Mouse (Mus musculus) adrenal gland, adult 18-20 months (tissue): ENCODE measurements around the gene Dpysl5. TPM values are rescaled to one million over a fixed set of nuclear protein-coding genes. Genes with fewer than 3 reads are reported as not detected.

Source experiments
- DNase-seq, 2 experiments: peaks; one replicate each; pipeline ENCODE4 v3.0.0; 2021 to 2022; ENCODE audit warnings: low spot score in 2 of 2
- total RNA-seq, 2 experiments: library from RNA; stranded (reverse); gene quantifications; 1 replicate in 1 of 2; 2 replicates in 1 of 2; pipeline ENCODE4 v1.2.3; 2021

The Dpysl5 gene
- total RNA-seq, 2 experiments from 2014 or later: 1.7 to 1.8 TPM

DNA sequence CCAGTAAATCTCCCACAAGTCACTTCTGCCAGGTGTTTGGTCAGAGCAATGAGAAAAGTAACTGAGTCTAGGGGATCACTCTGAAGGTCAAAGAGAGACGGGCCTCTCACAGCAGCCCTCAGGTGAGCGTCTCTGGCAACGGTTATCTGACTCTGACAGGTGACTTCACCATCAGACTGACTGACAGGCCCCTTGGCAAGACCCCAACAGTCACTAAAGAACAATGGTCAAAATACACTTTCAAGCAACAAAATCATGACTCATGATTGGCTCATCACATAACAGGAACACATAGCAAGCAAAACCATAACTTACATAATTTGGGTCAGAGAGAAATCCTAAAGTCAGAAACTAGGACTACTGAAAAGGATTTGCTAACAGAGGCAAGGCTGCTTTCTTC is 9.5 kb upstream of the Dpysl5 start:
- no peak for DNase-seq

DNA sequence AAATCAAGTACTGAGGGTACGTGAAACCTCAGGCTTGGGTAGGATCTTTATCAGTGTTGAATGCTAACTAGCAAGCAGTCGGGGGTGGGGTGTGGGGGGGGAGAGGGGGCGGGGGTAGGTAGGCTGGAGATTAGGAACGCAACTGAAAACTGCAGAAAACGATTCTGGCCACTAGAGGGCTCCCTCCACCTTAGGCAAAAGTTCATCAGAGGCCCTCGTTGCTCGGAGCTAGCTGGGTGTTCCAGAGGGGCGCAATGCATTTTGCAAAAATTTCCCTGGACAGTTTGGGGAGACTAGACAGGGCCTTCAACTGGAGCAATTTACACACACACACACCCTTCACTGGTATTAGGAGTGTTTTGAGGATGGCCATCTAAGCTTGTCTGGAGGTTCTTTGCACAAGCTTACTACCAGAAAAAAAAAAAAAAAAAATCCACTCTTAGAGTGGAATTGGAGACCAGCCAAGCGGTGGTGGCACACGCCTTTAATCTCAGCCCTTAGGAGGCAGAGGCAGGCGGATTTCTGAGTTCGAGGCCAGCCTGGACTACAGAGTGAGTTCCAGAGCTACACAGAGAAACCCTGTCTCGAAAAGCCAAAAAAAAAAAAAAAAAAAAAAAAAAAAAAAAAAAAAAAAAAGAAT is 1.5 kb upstream of the Dpysl5 start:
- peak; percentile 65 to 69 for DNase-seq

DNA sequence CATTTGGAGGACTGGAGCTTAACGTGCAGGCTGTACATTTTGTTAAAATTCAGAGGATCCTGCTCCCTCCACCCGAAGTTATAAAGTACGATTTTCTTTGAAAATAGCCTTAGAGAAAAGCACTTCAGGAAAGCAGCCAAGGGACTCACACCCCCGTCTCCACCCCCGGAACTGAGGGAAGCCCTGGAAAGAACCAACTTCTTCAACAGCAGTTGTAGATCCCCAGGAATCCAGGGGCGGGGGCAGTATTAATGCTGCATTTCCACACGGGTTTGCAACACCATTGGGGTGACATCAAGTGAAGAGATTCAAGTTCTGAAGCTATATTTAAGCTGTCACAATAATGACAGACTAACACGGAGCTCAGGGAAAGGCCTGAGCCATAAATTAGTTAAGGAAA is 878 bp upstream of the Dpysl5 start:
- no peak for DNase-seq

DNA sequence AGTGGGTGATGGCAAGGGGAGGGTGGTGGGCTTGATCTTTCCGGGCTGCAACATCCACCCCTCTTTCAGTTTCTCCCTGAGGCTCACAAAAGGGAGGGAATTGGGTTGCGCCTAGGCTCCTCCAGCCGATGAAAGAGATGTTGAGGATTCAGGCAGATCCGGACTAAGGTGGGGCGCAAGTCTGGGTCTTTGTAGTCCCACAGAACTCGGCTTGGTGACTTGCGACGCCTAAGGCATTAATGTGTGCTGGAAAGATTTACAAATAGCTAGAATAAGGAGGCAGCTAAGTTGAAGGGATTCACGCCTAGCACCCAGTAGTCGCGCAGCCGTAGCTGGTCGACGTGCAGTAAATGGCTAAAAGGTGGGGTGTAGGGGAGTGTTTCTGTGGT is 632 bp downstream of the Dpysl5 start:
- DNase-seq: no peak

DNA sequence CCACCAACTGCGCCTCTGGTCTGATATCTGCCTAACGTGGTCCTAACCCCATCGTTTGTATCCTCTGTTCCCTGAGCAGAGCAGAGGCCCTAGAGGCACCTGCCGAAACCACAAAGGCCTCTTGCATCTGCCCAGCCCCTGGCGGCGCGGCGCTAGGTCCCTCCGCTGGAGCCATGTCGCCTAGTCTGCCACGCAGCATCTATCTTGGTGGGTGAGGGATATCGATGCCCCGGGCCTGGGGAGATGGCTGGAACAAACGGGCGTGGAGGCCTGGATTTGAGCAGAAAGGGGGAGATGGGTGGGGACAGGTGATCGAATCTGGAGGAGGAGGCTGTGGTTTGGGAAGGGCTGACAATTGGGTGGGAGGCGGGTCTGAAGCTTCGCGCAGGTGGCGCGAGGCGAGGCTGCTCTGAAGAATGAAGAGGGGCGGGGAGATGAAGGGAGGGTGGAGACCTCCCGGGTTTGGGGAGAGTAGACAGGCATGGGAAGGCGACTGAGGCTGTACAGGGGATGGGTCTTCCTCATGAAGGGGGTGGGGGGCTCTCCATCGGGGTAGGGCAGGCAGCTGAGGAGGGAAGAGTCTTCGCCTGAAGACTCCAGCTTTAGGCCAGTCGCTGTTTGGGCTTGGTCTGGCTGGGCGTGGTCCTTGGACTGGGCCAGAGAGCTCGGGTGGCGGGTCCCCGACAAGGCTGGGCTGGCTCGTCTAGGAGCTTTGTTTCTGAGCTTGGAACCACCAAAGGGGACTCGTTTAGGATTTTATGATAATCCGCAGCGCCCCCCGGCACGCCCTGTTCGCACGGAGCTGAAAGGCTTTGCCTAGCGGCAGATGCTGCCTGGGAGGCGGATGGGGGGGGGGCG is 1.3 kb downstream of the Dpysl5 start:
- no peak for DNase-seq

DNA sequence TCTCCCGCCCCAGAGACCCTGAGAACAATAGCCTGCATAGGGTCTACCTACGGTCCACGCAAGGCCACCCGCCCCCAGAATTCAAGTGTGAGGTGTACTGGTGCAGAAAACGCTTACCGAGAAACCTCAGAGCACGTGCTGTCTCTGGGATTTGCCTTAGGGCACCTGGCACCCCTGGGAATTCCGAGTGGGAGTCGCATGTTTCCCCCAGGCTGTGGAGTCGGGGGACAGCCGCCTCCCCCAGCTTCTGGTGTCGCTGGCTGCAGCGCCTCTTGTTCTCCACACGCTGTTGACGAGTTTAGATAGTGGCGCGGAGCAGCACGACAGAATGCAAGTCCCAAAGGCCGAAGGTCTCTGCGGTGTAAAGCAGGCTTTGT is 1.9 kb downstream of the Dpysl5 start:
- DNase-seq: no peak

DNA sequence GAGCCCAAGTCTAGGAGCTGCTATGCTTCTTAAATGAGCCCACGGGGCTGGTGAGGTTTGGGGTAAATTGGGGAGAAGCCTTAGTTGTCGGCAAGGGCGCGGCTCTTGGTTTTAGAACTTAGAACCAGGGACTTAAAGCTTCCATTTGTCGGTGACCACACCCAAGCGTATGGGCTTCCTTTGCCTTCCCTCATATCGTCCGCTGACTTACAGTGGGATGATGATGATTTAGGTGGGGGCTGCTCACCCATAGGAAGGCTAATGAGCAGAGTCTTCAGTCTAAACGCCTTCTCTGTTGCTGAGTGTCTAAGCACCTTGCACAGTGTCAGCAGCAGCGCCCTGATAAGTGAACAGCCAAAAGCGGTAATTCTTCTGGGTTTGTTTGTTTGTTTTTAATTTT is 2.3 kb downstream of the Dpysl5 start:
- no peak for DNase-seq

DNA sequence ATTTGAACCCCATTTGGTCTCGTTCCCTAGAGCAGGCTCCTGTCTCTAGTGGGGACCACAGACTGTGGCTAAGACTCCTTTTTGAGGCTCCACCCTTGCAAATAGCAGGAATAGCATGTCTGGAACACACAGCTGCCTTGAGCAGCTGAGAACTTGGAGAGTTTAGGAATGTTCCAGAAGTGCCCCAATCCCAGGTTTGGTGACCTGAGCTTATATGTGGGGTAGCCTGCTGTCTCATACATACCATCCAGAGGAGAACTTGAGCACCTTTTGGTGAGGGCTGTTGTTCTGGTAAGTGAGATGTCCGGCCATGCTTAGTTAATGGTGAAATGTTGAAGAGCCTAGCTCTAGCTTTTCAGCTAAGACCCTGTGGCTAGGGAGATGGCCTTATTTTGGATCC is 4.9 kb downstream of the Dpysl5 start:
- DNase-seq: no peak

DNA sequence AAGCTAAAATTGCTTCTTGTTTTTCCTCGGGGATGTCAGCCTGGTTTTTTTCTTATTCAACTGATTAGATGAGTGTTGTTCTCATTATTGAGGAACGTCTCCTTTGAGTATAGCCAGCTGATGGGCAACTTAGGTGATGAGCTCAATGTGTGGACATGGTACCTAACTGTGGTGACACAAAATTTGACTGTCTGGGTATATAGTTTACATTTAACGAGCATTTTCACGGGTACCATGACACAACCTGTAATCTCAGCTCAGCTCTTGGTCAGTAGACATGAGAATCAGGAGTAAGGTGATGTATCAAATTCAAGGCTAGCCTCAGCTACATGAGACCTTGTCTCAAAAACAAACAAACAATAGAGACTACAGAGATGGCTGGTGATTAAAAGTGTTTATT is 6.1 kb downstream of the Dpysl5 start:
- no peak for DNase-seq

DNA sequence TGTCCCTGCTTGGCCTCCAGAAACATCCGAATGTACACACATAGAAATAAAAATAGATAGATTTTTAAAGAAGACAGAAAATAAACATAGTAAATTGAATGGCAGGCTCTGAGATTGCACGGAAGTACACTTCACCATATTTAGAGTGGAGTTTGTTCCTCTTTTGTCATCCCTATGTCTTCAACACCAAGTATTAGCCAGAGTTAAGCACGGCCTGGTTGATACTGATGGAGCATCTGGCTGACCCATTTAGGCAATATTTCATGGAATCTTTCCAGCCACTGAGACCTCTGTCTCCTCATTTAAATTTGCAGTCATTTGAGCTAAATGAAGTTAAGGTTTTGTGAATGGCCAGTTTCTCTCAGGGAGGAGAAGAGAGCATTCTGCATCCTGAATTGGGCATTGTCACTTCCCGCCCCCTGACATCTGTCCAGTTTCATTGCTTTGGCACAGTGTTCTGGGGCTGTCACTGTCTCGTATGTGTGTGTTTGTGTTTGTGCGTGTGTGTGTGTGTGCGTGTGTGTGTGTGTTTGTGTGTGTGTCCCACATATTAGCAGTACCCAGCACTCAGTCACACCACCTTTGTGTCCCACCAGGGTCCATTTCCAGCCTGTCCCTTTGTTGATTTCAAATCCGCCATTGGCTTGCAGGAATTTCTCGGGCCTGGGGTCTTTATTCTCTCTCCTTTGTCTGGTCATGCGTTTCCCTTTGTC is 6.8 kb downstream of the Dpysl5 start:
- DNase-seq: no peak

DNA sequence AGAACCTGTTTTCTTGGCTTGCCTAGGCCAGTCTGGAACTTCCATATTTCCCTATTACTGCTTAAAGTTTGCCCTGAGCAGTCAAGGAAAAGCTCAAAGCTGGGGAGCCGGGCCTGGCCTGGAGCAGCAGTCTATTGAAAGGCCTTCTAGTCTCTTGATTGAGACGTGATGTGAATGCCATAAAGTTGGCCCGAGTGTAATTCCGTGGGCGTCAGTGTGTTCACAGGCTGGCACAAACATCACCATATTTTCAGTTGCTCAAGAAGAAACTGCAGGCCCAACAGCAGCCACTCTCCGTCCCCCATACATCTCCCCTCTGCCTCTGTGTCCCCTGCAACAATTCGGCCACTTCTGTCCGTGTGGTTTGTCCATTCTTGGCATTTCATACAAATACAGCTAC is 10.6 kb downstream of the Dpysl5 start:
- DNase-seq: no peak

DNA sequence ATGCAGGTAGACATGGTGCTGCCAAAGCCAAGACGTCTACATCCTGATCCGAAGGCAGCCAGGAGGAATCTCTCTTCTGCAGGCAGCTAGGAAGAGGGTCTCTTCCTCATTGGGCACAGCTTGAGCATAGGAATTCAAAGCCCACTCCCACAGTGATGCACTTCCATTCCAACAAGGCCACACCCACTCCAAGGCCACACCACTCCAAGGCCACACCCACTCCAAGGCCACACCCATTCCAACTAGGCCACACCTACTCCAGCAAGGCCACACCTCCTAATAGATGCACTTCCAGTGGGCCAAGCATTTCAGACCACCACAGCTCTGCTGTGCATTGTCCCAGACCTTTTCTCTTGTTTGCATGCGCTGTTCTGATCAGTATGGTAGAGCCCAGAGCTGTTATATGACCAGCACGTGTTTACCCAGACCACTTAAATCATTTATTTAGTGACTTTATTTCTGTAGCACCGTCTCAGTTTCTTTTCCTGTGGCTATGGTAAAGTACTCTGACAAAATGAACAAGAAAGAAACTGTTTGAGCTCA is 14.9 kb downstream of the Dpysl5 start:
- DNase-seq: no peak

DNA sequence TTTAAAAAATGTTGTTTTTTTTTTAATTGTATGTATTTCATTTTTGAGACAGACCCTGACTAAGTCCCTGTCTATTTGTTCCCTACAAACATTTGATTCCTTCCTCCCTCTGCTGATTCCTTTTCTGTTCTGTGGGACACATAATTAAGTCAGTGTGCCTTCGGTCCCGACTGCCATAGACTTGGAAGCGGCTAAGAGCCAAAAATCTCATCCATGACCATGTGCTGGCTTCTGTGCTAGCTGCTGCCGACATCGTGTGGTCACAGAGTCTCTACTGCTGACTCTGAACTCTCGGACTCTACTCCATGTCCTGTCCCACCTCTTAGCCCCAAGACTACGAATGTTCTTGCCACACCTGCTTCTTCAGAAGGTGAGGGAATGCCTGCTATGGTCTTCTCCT is 21.1 kb downstream of the Dpysl5 start:
- no peak for DNase-seq

DNA sequence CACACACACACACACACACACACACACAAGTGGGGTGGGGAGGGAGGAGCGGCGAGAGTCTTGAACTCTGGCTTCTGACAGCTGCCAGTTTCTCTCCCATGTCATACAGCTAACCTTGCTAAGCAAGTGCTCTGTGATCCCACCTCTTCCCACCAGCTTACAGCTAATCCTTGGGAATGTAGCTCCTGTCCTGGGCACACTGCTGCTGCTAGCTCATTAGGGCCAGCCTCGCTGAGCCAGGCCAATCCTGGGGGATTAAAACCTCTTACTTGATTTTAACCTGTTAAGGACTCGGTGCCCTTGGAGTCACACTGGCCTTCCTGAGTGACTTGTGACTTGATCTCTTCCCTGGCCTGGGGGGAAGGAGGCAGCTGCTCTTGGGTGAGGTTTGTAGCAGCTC is 23.3 kb downstream of the Dpysl5 start:
- no peak for DNase-seq

DNA sequence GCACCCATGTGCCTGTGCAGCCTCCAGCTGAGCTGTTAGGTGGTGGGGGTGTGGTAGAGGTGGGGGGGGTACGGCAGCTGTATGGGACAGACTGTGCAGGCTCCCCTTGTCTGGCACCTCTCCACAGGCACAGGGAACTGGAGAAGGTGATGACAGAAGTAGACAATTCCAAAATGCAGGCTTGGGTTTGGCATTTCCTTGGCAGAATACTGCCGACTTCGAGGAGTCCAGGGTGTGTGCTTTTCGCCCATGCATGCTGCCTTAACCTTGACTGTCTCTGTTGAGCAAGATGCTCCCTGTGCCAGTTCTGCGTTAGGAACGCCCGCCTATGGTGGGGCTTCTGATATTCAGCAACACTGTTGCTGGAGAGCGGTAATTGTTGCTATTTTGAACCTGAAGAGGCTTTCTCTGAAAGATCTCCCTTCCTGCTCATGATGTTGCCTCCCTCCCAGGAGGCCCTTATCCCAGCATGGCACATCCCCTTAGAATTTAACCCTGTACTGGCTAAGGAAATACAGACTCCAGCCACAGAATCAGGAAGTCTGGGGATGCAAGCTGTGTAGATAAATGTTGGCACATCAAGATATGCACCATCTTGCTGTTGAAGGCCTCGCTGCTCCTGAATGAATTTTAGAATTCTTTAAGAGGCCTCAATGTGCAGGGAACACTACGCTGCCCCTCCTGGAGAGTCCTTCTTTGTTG is 26.9 kb downstream of the Dpysl5 start:
- no peak for DNase-seq

DNA sequence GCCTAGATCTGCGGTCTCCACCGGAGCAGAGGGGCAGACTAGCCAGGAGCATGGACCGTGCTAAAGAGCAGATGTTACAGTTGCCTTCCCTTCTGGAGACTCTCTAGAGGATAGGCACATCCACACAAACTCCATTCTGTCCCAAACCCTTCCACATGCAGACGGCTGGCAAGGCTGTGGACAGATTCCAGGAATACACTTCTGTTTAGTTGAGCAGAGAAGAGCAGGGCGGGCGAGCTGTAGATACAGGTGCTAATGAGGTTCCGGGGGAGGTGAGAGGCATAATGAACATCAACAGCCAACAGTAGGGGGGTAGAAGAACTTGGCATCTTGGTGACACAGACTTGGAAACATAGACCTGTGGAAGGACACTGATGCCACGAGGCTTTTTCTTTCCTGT is 28.2 kb downstream of the Dpysl5 start:
- no peak for DNase-seq

DNA sequence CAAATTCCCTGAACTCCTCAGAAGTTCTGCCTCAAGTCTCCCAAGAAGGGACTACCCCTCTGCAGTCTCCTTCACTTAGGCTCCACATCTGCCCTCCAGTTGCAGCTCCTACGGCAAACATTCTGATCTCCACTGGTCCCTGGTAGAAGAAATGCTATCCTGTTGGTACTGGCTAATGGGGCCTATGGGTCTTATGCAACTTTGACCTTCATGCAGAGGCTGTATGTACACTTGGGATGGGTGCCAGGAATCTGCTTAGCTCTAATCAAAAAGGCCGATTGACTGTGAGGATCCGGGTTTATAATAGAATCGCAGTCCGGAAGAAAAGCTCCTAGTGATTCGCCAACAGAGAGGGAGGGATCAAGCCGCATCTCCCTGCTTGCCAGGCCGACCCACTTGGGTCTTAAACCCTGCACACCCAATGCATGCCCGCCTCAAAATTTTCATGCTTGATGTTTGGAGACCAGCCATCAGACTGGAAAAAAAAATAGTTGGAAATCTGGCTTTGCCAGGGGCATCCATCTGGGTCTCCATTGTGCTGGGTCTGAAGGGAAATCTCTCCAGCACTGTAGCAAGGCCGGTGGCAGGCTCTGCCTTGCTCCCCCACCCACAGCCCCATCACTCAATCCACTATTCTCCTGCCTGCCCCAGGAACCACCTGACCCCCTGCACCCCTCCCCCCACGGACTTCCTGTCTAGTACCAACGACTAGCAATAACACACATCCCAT is 38.4 kb downstream of the Dpysl5 start:
- DNase-seq: no peak

DNA sequence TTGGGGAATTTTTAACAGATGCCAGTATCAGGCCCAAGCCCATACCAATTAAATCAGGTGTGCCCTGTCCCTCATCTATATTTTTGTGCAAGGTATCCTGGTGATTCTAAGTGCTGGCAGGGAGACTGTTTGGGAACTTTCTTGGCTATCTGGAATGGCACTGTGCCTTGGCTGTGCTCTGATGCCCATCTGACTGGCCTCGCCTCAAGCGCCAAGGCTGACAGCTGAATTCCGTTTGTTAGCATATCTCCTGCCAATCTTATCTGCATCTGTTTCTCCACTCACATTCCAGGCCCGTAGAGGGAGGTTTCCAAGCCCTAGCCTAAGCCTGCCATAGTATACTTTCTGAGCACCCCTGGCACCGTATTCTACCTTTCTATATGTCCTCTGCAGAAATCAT is 39.7 kb downstream of the Dpysl5 start:
- no peak for DNase-seq

DNA sequence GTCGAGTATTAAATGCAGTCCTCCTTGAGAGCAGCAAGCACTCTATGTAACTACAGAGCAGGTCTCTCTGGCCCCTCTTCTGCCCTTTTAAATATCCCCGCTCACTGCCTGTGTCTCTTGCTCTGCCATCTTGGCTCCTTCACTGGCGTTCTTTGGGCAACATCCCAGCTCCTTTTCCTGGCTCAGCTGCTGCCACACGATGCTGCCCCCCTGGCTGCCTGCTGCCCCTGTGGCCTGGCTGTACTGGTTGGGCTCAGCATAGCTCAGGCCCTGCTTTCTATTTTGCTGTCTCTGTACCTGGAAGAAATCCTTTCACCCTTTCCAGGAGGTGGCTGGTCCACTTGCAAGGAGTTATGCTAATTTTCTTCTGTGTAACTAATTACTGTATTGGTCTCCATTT is 41.8 kb downstream of the Dpysl5 start:
- no peak for DNase-seq

DNA sequence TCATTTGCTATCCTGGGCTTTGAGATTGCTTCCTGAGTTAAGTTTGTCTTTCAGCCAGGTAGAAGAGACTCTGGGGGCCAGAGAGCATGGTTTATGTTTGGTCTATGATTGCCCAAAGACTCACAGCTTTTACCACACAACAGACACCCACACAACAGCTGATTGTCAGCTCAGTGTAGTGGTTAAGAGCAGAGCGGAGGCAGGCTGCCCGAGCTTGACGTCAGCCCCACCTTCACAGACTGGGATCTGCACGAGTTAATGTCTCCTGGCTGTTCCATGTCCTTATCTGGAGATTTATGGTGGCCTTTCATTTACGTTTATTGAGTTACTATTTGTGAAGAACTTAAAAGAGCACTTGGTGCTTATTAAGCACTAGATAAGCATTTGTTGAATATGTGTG is 43.9 kb downstream of the Dpysl5 start:
- DNase-seq: no peak
